Mouse (Mus musculus): Measurements from ENCODE around the gene Olfr910. TPM values are rescaled to one million over a fixed set of nuclear protein-coding genes. Genes with fewer than 3 reads are reported as not detected.

The Olfr910 gene
- not detected in 2 replicates for polyA plus RNA-seq (2012; rRNA removed)

DNA sequence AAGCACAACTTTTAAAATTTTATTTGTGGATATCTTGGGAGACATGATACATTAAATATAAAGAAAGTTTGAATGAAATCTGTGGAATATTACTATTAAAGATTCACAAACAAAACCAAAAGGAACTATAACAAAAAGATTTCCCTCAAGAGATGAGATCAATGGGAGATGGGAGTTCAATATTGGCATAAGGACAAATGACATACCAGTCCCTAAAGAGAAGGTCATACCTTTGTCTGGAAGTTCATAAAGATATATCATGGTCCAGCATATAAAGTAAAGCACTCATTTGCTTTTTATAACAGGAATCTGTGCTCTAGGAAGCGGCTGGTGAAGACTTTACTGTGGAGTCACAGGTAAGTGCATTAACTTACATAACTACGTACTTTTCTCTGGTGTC is at the start of gene Olfr910:
Olfr910 (plus strand) TSS at position 301 of the 400 bp plus-strand sequence.
- no peak for TF ChIP-seq POLR2A (IDR thresholded peaks at IDR 0.05; ENCODE audit: control insufficient read depth, low read depth, low read length)
- no peaks in the 10 kb centered on the region for H3K36me3 ChIP-seq (ENCODE audit: control insufficient read depth, insufficient read depth, low read length)
- H3K4me1 ChIP-seq (ENCODE audit: control insufficient read depth, insufficient read depth, low read length): no peaks in the 10 kb centered on the region
- no peaks in the 10 kb centered on the region for H3K27me3 ChIP-seq (ENCODE audit: control insufficient read depth, insufficient read depth, low read length)
- H3K27ac ChIP-seq (ENCODE audit: control insufficient read depth, insufficient read depth, low read depth, low read length): no peak within 1 kb of the TSS
- H3K4me3 ChIP-seq (ENCODE audit: control insufficient read depth, low read depth, low read length): no peak within 1 kb of the TSS

GRCm38 (mm10) chr9:38495501-38495900 is 42.1 kb upstream of the Olfr910 start, which contains the start of gene Olfr907:
Olfr907 (plus strand) TSS chr9:38495801.
- TF ChIP-seq CTCF (IDR thresholded peaks at IDR 0.05; ENCODE audit: control insufficient read depth, insufficient read depth, insufficient replicate concordance, low read depth, low read length): no peak
- TF ChIP-seq POLR2A (IDR thresholded peaks at IDR 0.05; ENCODE audit: control insufficient read depth, low read depth, low read length): no peak
- Histone ChIP-seq H3K4me3 (ENCODE audit: control insufficient read depth, low read depth, low read length) (no peak within 1 kb of the TSS), H3K36me3 (ENCODE audit: control insufficient read depth, insufficient read depth, low read length) (no peaks in the 10 kb centered on the region), H3K4me1 (ENCODE audit: control insufficient read depth, insufficient read depth, low read length) (no peaks in the 10 kb centered on the region), H3K27me3 (ENCODE audit: control insufficient read depth, insufficient read depth, low read length) (no peaks in the 10 kb centered on the region), H3K27ac (ENCODE audit: control insufficient read depth, insufficient read depth, low read depth, low read length) (no peak within 1 kb of the TSS)

DNA sequence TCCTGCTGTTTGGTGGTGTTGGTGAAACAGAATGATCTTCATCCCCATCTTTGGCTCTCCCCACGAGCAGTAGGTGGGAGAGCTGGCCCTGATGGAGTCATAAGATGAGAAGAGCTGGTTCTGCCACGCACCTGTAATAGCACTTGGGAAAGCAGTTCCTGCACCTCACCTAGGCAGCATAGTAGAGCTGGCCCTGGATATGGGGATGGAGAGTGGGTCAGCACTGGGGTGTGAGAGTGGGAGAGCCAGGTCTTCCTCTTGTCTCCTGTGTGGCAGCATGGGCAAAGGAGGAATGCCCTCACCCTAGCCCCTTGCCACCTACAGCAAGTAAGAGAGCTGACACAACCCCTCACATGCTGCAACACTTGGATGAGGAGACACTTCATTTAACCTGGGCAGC is 25.3 kb upstream of the Olfr910 start:
- H3K4me3 ChIP-seq (ENCODE audit: control insufficient read depth, low read depth, low read length): no peak overlapping the region
- H3K27ac ChIP-seq (ENCODE audit: control insufficient read depth, insufficient read depth, low read depth, low read length): no peak overlapping the region
- TF ChIP-seq POLR2A (IDR thresholded peaks at IDR 0.05; ENCODE audit: control insufficient read depth, low read depth, low read length): no peak
- no peak for TF ChIP-seq CTCF (IDR thresholded peaks at IDR 0.05; ENCODE audit: control insufficient read depth, insufficient read depth, insufficient replicate concordance, low read depth, low read length)
- H3K36me3 ChIP-seq (ENCODE audit: control insufficient read depth, insufficient read depth, low read length): no peaks in the 10 kb centered on the region
- no peaks in the 10 kb centered on the region for H3K4me1 ChIP-seq (ENCODE audit: control insufficient read depth, insufficient read depth, low read length)
- H3K27me3 ChIP-seq (ENCODE audit: control insufficient read depth, insufficient read depth, low read length): no peaks in the 10 kb centered on the region

GRCm38 (mm10) chr9:38521280-38521679 is 16.4 kb upstream of the Olfr910 start, which contains the start of gene Olfr911-ps1:
Olfr911-ps1 (plus strand) TSS chr9:38521580.
- no peak within 1 kb of the TSS for H3K4me3 ChIP-seq (ENCODE audit: control insufficient read depth, low read depth, low read length)
- no peaks in the 10 kb centered on the region for H3K36me3 ChIP-seq (ENCODE audit: control insufficient read depth, insufficient read depth, low read length)
- no peak for TF ChIP-seq CTCF (IDR thresholded peaks at IDR 0.05; ENCODE audit: control insufficient read depth, insufficient read depth, insufficient replicate concordance, low read depth, low read length)
- no peak for TF ChIP-seq POLR2A (IDR thresholded peaks at IDR 0.05; ENCODE audit: control insufficient read depth, low read depth, low read length)
- H3K27ac ChIP-seq (ENCODE audit: control insufficient read depth, insufficient read depth, low read depth, low read length): no peak within 1 kb of the TSS
- H3K27me3 ChIP-seq (ENCODE audit: control insufficient read depth, insufficient read depth, low read length): no peaks in the 10 kb centered on the region
- H3K4me1 ChIP-seq (ENCODE audit: control insufficient read depth, insufficient read depth, low read length): no peaks in the 10 kb centered on the region

- Histone ChIP-seq H3K27me3 (ENCODE audit: control insufficient read depth, insufficient read depth, low read length) (no peaks in the 10 kb centered on the region), H3K4me3 (ENCODE audit: control insufficient read depth, low read depth, low read length) (no peak within 1 kb of the TSS), H3K27ac (ENCODE audit: control insufficient read depth, insufficient read depth, low read depth, low read length) (no peak within 1 kb of the TSS), H3K36me3 (ENCODE audit: control insufficient read depth, insufficient read depth, low read length) (no peaks in the 10 kb centered on the region), H3K4me1 (ENCODE audit: control insufficient read depth, insufficient read depth, low read length) (no peaks in the 10 kb centered on the region)
- TF ChIP-seq POLR2A (IDR thresholded peaks at IDR 0.05; ENCODE audit: control insufficient read depth, low read depth, low read length) (no peak), CTCF (IDR thresholded peaks at IDR 0.05; ENCODE audit: control insufficient read depth, insufficient read depth, insufficient replicate concordance, low read depth, low read length) (no peak)
Measured at GRCm38 (mm10) chr9:38579878-38580277, 42.2 kb downstream of the Olfr910 start, which contains the start of gene Olfr912. Olfr912 (plus strand) TSS chr9:38580178.

Other genes starting within 250 kb of the Olfr910 start
- gene Olfr896-ps1, start 246.7 kb upstream of the Olfr910 start, polyA plus RNA-seq (2012; rRNA removed): 0.16 and 0.18 TPM in 2 replicates
- gene Olfr25, start 208.8 kb upstream of the Olfr910 start, polyA plus RNA-seq (2012; rRNA removed): 0.04 and 0.12 TPM in 2 replicates
- gene Olfr898, start 189.4 kb upstream of the Olfr910 start, polyA plus RNA-seq (2012; rRNA removed): 0.25 TPM in 1 of 2 replicates, not detected in the other
- gene Olfr250, start 171.0 kb upstream of the Olfr910 start, polyA plus RNA-seq (2012; rRNA removed): not detected in 2 replicates
- not detected in 2 replicates for gene Olfr251, start 160.8 kb upstream of the Olfr910 start, polyA plus RNA-seq (2012; rRNA removed)
- not detected in 2 replicates for gene Olfr147, start 136.2 kb upstream of the Olfr910 start, polyA plus RNA-seq (2012; rRNA removed)
- gene Olfr901, start 108.4 kb upstream of the Olfr910 start, polyA plus RNA-seq (2012; rRNA removed): not detected in 2 replicates
- not detected in 2 replicates for gene Olfr902, start 90.2 kb upstream of the Olfr910 start, polyA plus RNA-seq (2012; rRNA removed)
- not detected in 2 replicates for gene Olfr904, start 74.7 kb upstream of the Olfr910 start, polyA plus RNA-seq (2012; rRNA removed)
- not detected in 2 replicates for gene Olfr905, start 66.7 kb upstream of the Olfr910 start, polyA plus RNA-seq (2012; rRNA removed)
- gene Olfr906, start 50.8 kb upstream of the Olfr910 start, polyA plus RNA-seq (2012; rRNA removed): not detected in 2 replicates
- gene Olfr907, start 42.0 kb upstream of the Olfr910 start, polyA plus RNA-seq (2012; rRNA removed): not detected in 2 replicates
- gene Olfr911-ps1, start 16.3 kb upstream of the Olfr910 start, polyA plus RNA-seq (2012; rRNA removed): not detected in 2 replicates
- not detected in 2 replicates for gene Olfr912, start 42.3 kb downstream of the Olfr910 start, polyA plus RNA-seq (2012; rRNA removed)
- not detected in 2 replicates for gene Olfr913, start 54.9 kb downstream of the Olfr910 start, polyA plus RNA-seq (2012; rRNA removed)
- gene Olfr914, start 67.3 kb downstream of the Olfr910 start, polyA plus RNA-seq (2012; rRNA removed): not detected in 2 replicates
- not detected in 2 replicates for gene Olfr916, start 122.0 kb downstream of the Olfr910 start, polyA plus RNA-seq (2012; rRNA removed)
- not detected in 2 replicates for gene Olfr917, start 128.0 kb downstream of the Olfr910 start, polyA plus RNA-seq (2012; rRNA removed)
- gene Olfr918, start 136.8 kb downstream of the Olfr910 start, polyA plus RNA-seq (2012; rRNA removed): not detected in 2 replicates
- gene Olfr919, start 165.8 kb downstream of the Olfr910 start, polyA plus RNA-seq (2012; rRNA removed): not detected in 2 replicates
- 1.5 and 2.4 TPM in 2 replicates for gene Vwa5a, start 180.4 kb downstream of the Olfr910 start, polyA plus RNA-seq (2012; rRNA removed)
- gene Olfr920, start 214.4 kb downstream of the Olfr910 start, polyA plus RNA-seq (2012; rRNA removed): 0.04 and 0.07 TPM in 2 replicates
- not detected in 2 replicates for gene Olfr921, start 235.2 kb downstream of the Olfr910 start, polyA plus RNA-seq (2012; rRNA removed)

Measured in testis, adult 2 months (tissue).